Mouse (Mus musculus): ENCODE measurements around the gene Med25. TPM values are rescaled to one million over a fixed set of nuclear protein-coding genes. Genes with fewer than 3 reads are reported as not detected.

The Med25 gene
- polyA plus RNA-seq, 1 experiment, result 133 TPM

DNA sequence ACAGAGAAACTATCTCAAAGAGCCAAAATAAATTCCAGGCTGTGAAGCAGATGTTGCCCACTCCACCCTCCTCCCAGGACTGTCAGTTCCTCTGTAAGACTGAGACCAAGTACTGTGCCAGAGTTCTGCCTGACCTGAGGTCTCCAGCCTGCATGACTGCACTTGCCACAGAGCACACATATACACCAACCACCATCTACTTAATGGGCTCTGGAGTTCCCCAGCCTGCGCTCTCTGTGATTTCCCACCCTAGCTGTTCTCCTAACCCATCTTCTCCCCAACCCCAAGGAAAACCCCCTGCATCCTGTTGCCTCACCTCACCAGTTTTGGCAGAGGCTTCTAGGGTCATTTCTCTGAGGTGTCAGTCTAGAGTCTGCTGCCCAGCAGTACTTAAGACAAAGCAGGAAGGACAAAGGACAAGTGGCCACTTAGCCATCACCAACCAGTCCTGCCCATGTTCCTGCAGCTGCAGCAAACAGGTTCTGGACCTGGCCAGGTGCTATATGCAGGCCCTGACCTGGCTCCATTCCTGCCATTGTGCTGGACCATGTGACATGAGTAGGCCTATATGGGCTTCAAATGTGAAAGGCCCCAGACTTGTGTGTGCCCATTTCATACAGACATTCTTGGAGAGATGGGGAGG lies 57.0 kb downstream of the Med25 start:
- DNase-seq, result no peak
- Histone ChIP-seq H3K4me3 (replicated peaks; ENCODE audit: extremely low read depth, low read depth, low read length) (no peak overlapping the region), H3K4me1 (ENCODE audit: control insufficient read depth, insufficient read depth, low read length) (peaks cover 9% of the 10 kb centered on the region)
- whole genome bisulfite sequencing, result 61% methylated on average over 1 of the region's 1 CpGs
- TF ChIP-seq CTCF (IDR thresholded peaks at IDR 0.05; ENCODE audit: insufficient read depth, low read length), result no peak
- no peak for TF ChIP-seq POLR2A (IDR thresholded peaks at IDR 0.05; ENCODE audit: borderline replicate concordance, extremely low read depth, low read depth, low read length)

DNA sequence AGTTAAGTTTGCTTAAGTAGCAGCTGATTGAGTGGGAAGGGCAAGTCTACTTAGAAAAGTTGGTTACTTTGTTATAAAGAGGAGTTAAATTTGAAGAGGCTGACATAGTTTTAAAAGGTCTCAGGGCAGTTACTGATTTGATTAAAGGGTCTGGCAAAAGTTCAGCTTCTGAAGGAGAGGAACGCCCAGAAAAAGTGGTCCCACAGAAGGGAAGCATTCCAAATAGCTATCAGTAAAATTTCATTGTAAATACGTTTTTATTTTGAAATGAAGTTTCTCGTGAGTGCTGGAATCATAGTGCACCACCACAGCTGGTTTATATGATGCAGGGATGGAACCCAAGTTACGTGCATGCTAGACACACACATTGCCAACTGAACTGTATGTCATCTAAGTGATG lies 59.7 kb downstream of the Med25 start:
- Histone ChIP-seq H3K4me3 (replicated peaks; ENCODE audit: extremely low read depth, low read depth, low read length) (no peak overlapping the region), H3K4me1 (ENCODE audit: control insufficient read depth, insufficient read depth, low read length) (peaks cover 3% of the 10 kb centered on the region)
- TF ChIP-seq POLR2A (IDR thresholded peaks at IDR 0.05; ENCODE audit: borderline replicate concordance, extremely low read depth, low read depth, low read length) (no peak), CTCF (IDR thresholded peaks at IDR 0.05; ENCODE audit: insufficient read depth, low read length) (no peak)
- WGBS, result 49% methylated on average over 4 of the region's 4 CpGs
- DNase-seq, result no peak

DNA sequence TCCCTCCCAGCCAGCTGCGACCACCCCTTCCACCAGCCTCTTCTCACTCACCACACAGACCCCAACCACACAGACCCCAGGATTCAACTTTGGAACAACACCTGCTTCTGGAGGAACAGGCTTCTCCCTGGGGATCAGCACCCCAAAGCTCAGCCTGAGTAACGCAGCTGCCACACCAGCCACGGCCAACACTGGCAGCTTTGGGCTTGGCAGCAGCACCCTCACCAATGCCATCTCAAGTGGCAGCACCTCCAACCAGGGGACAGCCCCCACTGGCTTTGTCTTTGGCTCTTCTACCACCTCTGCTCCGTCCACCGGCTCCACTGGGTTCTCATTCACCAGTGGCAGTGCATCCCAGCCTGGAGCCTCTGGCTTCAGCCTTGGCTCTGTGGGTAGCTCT lies 63.8 kb downstream of the Med25 start:
- DNase-seq, result no peak
- WGBS, result 93% methylated on average over 5 of the region's 5 CpGs
- Histone ChIP-seq H3K4me1 (ENCODE audit: control insufficient read depth, insufficient read depth, low read length) (no peaks in the 10 kb centered on the region; the same call in 1 of the 2 replicates), H3K4me3 (replicated peaks; ENCODE audit: extremely low read depth, low read depth, low read length) (no peak overlapping the region)
- TF ChIP-seq POLR2A (IDR thresholded peaks at IDR 0.05; ENCODE audit: borderline replicate concordance, extremely low read depth, low read depth, low read length) (no peak), CTCF (IDR thresholded peaks at IDR 0.05; ENCODE audit: insufficient read depth, low read length) (no peak)

- DNase-seq, result no peak
- no peak overlapping the region for H3K4me3 ChIP-seq (replicated peaks; ENCODE audit: extremely low read depth, low read depth, low read length)
- H3K4me1 ChIP-seq (ENCODE audit: control insufficient read depth, insufficient read depth, low read length), result no peaks in the 10 kb centered on the region; the same call in 1 of the 2 replicates
- WGBS, result 68% methylated on average over 3 of the region's 3 CpGs
- TF ChIP-seq POLR2A (IDR thresholded peaks at IDR 0.05; ENCODE audit: borderline replicate concordance, extremely low read depth, low read depth, low read length) (no peak), CTCF (IDR thresholded peaks at IDR 0.05; ENCODE audit: insufficient read depth, low read length) (no peak)
Measured at GRCm38 (mm10) chr7:44826771-44827170, 65.7 kb downstream of the Med25 start.

Other genes starting within 250 kb of the Med25 start
- gene Myh14, start 221.9 kb downstream of the Med25 start, polyA plus RNA-seq (2012; rRNA removed), result 223 and 227 TPM in 2 replicates
- not detected in 2 replicates for gene Izumo2, start 184.0 kb downstream of the Med25 start, polyA plus RNA-seq (2012; rRNA removed)
- 42.0 and 51.9 TPM in 2 replicates for gene Vrk3, start 144.3 kb downstream of the Med25 start, polyA plus RNA-seq (2012; rRNA removed)
- gene Zfp473, start 141.7 kb downstream of the Med25 start, polyA plus RNA-seq (2012; rRNA removed), result 0.15 and 0.18 TPM in 2 replicates
- gene Nup62, start 76.6 kb downstream of the Med25 start, polyA plus RNA-seq (2012; rRNA removed), result 42.9 and 44.1 TPM in 2 replicates
- gene Il4i1, start 76.3 kb downstream of the Med25 start, polyA plus RNA-seq (2012; rRNA removed), result 6.5 and 7.6 TPM in 2 replicates
- gene Atf5, start 76.1 kb downstream of the Med25 start, polyA plus RNA-seq (2012; rRNA removed), result 191 and 231 TPM in 2 replicates
- gene Akt1s1, start 43.7 kb downstream of the Med25 start, polyA plus RNA-seq (2012; rRNA removed), result 96.6 and 130 TPM in 2 replicates
- gene Tbc1d17, start 43.6 kb downstream of the Med25 start, polyA plus RNA-seq (2012; rRNA removed), result 95.7 and 114 TPM in 2 replicates
- gene Pnkp, start 35.6 kb downstream of the Med25 start, polyA plus RNA-seq (2012; rRNA removed), result 57.2 and 62.0 TPM in 2 replicates
- gene Ptov1, start 22.9 kb downstream of the Med25 start, polyA plus RNA-seq (2012; rRNA removed), result 274 and 280 TPM in 2 replicates
- 77.8 and 82.1 TPM in 2 replicates for gene Fuz, start 3.4 kb upstream of the Med25 start, polyA plus RNA-seq (2012; rRNA removed)
- gene Ap2a1, start 36.8 kb upstream of the Med25 start, polyA plus RNA-seq (2012; rRNA removed), result 94.8 and 101 TPM in 2 replicates
- 0.16 TPM in 1 of 2 replicates, not detected in the other for gene Tsks, start 50.5 kb upstream of the Med25 start, polyA plus RNA-seq (2012; rRNA removed)
- 20.7 and 21.0 TPM in 2 replicates for gene Cpt1c, start 82.1 kb upstream of the Med25 start, polyA plus RNA-seq (2012; rRNA removed)
- gene Prmt1, start 93.9 kb upstream of the Med25 start, polyA plus RNA-seq (2012; rRNA removed), result 71.0 and 97.7 TPM in 2 replicates
- 125 and 130 TPM in 2 replicates for gene Irf3, start 104.9 kb upstream of the Med25 start, polyA plus RNA-seq (2012; rRNA removed)
- gene Bcl2l12, start 106.0 kb upstream of the Med25 start, polyA plus RNA-seq (2012; rRNA removed), result 37.1 and 38.3 TPM in 2 replicates
- gene Scaf1, start 123.7 kb upstream of the Med25 start, polyA plus RNA-seq (2012; rRNA removed), result 76.2 and 76.8 TPM in 2 replicates
- gene Rras, start 125.2 kb upstream of the Med25 start, polyA plus RNA-seq (2012; rRNA removed), result 233 and 237 TPM in 2 replicates
- gene Prr12, start 160.2 kb upstream of the Med25 start, polyA plus RNA-seq (2012; rRNA removed), result 11.1 and 15.9 TPM in 2 replicates
- 86.5 and 102 TPM in 2 replicates for gene Nosip, start 169.7 kb upstream of the Med25 start, polyA plus RNA-seq (2012; rRNA removed)
- 82.5 and 90.6 TPM in 2 replicates for gene Prrg2, start 170.0 kb upstream of the Med25 start, polyA plus RNA-seq (2012; rRNA removed)
- gene Rcn3, start 199.5 kb upstream of the Med25 start, polyA plus RNA-seq (2012; rRNA removed), result 172 and 174 TPM in 2 replicates
- gene Fcgrt, start 211.1 kb upstream of the Med25 start, polyA plus RNA-seq (2012; rRNA removed), result 112 and 120 TPM in 2 replicates
- gene Rps11, start 231.7 kb upstream of the Med25 start, polyA plus RNA-seq (2012; rRNA removed), result 125 and 221 TPM in 2 replicates
- gene Rpl13a, start 236.0 kb upstream of the Med25 start, polyA plus RNA-seq (2012; rRNA removed), result 1,255 and 1,630 TPM in 2 replicates
- 3.1 TPM in 2 replicates for gene Gm45713, start 243.5 kb upstream of the Med25 start, polyA plus RNA-seq (2012; rRNA removed)
- gene Flt3l, start 243.7 kb upstream of the Med25 start, polyA plus RNA-seq (2012; rRNA removed), result 151 and 195 TPM in 2 replicates

Measured in lung, adult 2 months (tissue).